Mouse (Mus musculus) heart, embryonic 14.5 days (tissue): ENCODE results near the gene Usp20. TPM values are rescaled to one million over a fixed set of nuclear protein-coding genes. Genes with fewer than 3 reads are reported as not detected.

Source experiments
- ATAC-seq: fragments of 200-750 bp; cut with Nextera tagmentation; 2 replicates; pipeline ENCODE4 v1.8.0; 2017; ENCODE audit warnings: low read depth, moderate TSS enrichment; ENCODE audit not compliant: insufficient number of reproducible peaks, insufficient read depth, low FRiP score
- H3K27ac ChIP-seq, 2 experiments: fragments of 200-500 bp in 1 of 2; fragments of 300-500 bp in 1 of 2; sonication (generic) in 1 of 2; replicated peaks in 1 of 2; 2 replicates each; pipeline ENCODE4 v1.5.1; 2012 to 2014; ENCODE audit warnings: low read depth in 2 of 2, low read length in 2 of 2, control low read depth in 1 of 2, mild to moderate bottlenecking in 1 of 2, mixed read lengths in 1 of 2; ENCODE audit not compliant: control insufficient read depth in 1 of 2, insufficient read depth in 1 of 2
- H3K27me3 ChIP-seq: fragments of 300-500 bp; sonication (generic); 2 replicates; pipeline ENCODE4 v1.6.1; 2014; ENCODE audit warnings: mild to moderate bottlenecking, low read length, control low read depth; ENCODE audit not compliant: control insufficient read depth, insufficient read depth
- H3K36me3 ChIP-seq: fragments of 300-500 bp; sonication (generic); 2 replicates; pipeline ENCODE4 v1.6.1; 2014; ENCODE audit warnings: mild to moderate bottlenecking, control low read depth, low read length, mixed read lengths; ENCODE audit not compliant: control insufficient read depth, insufficient read depth
- H3K4me1 ChIP-seq, 2 experiments: fragments of 200-500 bp in 1 of 2; fragments of 300-500 bp in 1 of 2; sonication (generic) in 1 of 2; 2 replicates each; pipeline ENCODE4 v1.6.1; 2012 to 2014; ENCODE audit warnings: low read length in 2 of 2, control low read depth in 1 of 2, mixed read lengths in 1 of 2; ENCODE audit not compliant: control insufficient read depth in 2 of 2, insufficient read depth in 2 of 2
- H3K4me2 ChIP-seq: fragments of 300-500 bp; sonication (generic); 2 replicates; pipeline ENCODE4 v1.6.1; 2014; ENCODE audit warnings: mild to moderate bottlenecking, low read length
- H3K4me3 ChIP-seq, 2 experiments: fragments of 200-500 bp in 1 of 2; fragments of 300-500 bp in 1 of 2; sonication (generic) in 1 of 2; 2 replicates each; pipeline ENCODE4 v1.5.1; 2012 to 2014; ENCODE audit warnings: low read length in 2 of 2, mild to moderate bottlenecking in 2 of 2, control low read depth in 1 of 2, low read depth in 1 of 2, moderate library complexity in 1 of 2; ENCODE audit not compliant: control insufficient read depth in 1 of 2, insufficient read depth in 1 of 2
- H3K9ac ChIP-seq: fragments of 300-500 bp; sonication (generic); 2 replicates; pipeline ENCODE4 v1.6.1; 2014; ENCODE audit warnings: mild to moderate bottlenecking, low read length
- H3K9me3 ChIP-seq: fragments of 300-500 bp; sonication (generic); 2 replicates; pipeline ENCODE4 v1.6.1; 2016; ENCODE audit warnings: low read length, control low read depth; ENCODE audit not compliant: control insufficient read depth
- WGBS: fragments of 180-500 bp; shearing (Covaris S2); extraction: QIAGEN DNeasy Blood & Tissue Kit; methylation state at CpG from one replicate; pipeline ENCODE4 v1.1.7; 2014; 5-methylcytosine and 5-hydroxymethylcytosine counted together
- polyA plus RNA-seq: library from polyadenylated mRNA; unstranded; fragments of >200 nt; fragmentation: Nextera tagmentation; extraction: Ambion mirVana; gene quantifications from 2 replicates; pipeline ENCODE4 v1.2.1, GENCODE M21; 2014

Gene Usp20
- 34.4 and 35.6 TPM in 2 replicates for polyA plus RNA-seq

GRCm38 (mm10) chr2:30981790-30982513, at the start of gene Usp20, which contains the start of gene BC005624:
Gene Usp20, plus strand, starts transcription at chr2:30982279.
Gene BC005624, minus strand, starts transcription at chr2:30982201.
- ATAC-seq: peak; percentile 97
- Histone ChIP-seq H3K36me3 (peaks cover 30% of the 10 kb centered on the region), H3K9ac (peak within 1 kb of the TSS; percentile 81), H3K27ac (peak within 1 kb of the TSS; percentile 49 to 64), H3K4me1 (peaks cover 11 to 24% of the 10 kb centered on the region in 2 experiments; a peak in 3 of 4 replicates), H3K4me3 (peak within 1 kb of the TSS; percentile 75 to 92), H3K27me3 (no peaks in the 10 kb centered on the region), H3K9me3 (no peaks in the 10 kb centered on the region), H3K4me2 (peak within 1 kb of the TSS; percentile 86)
- under 1% methylated on average over 64 of the region's 66 CpGs for WGBS

- Histone ChIP-seq H3K4me1 (peaks cover 5 to 9% of the 10 kb centered on the region in 2 experiments; a peak in 3 of 4 replicates), H3K4me2 (no peak overlapping the region), H3K9me3 (no peaks in the 10 kb centered on the region), H3K9ac (no peak overlapping the region), H3K27ac (no peak overlapping the region), H3K36me3 (no peaks in the 10 kb centered on the region), H3K27me3 (no peaks in the 10 kb centered on the region), H3K4me3 (no peak overlapping the region)
- ATAC-seq: no peak
- WGBS: 67% methylated on average over 6 of the region's 6 CpGs
These were observed 49.0 kb upstream of the Usp20 start for GRCm38 (mm10) chr2:30933032-30933431.

GRCm38 (mm10) chr2:30933917-30934450, 48.1 kb upstream of the Usp20 start:
- no peak overlapping the region for H3K9ac ChIP-seq
- no peaks in the 10 kb centered on the region for H3K9me3 ChIP-seq
- no peak for ATAC-seq
- no peaks in the 10 kb centered on the region for H3K36me3 ChIP-seq
- no peak overlapping the region for H3K27ac ChIP-seq
- H3K4me2 ChIP-seq: no peak overlapping the region
- H3K4me3 ChIP-seq: no peak overlapping the region
- H3K27me3 ChIP-seq: no peaks in the 10 kb centered on the region
- peaks cover 5 to 6% of the 10 kb centered on the region in 2 experiments; a peak in 2 of 4 replicates for H3K4me1 ChIP-seq
- WGBS: 20% methylated on average over 7 of the region's 7 CpGs

GRCm38 (mm10) chr2:30936808-30937207, 45.3 kb upstream of the Usp20 start:
- WGBS: 76% methylated on average over 3 of the region's 3 CpGs

GRCm38 (mm10) chr2:30937731-30938130, 44.3 kb upstream of the Usp20 start:
- H3K4me3 ChIP-seq: no peak overlapping the region
- H3K4me1 ChIP-seq: no peaks in the 10 kb centered on the region
- no peak overlapping the region for H3K9ac ChIP-seq
- WGBS: 66% methylated on average over 8 of the region's 8 CpGs
- ATAC-seq: no peak
- H3K9me3 ChIP-seq: no peaks in the 10 kb centered on the region
- H3K27ac ChIP-seq: no peak overlapping the region
- H3K27me3 ChIP-seq: no peaks in the 10 kb centered on the region
- H3K36me3 ChIP-seq: no peaks in the 10 kb centered on the region
- no peak overlapping the region for H3K4me2 ChIP-seq

More at GRCm38 (mm10) chr2:30936808-30937207, 45.3 kb upstream of the Usp20 start:
- H3K4me1 ChIP-seq: no peaks in the 10 kb centered on the region
- H3K4me3 ChIP-seq: no peak overlapping the region
- no peak overlapping the region for H3K9ac ChIP-seq
- no peaks in the 10 kb centered on the region for H3K9me3 ChIP-seq
- no peak for ATAC-seq
- H3K27ac ChIP-seq: no peak overlapping the region
- H3K4me2 ChIP-seq: no peak overlapping the region
- no peaks in the 10 kb centered on the region for H3K36me3 ChIP-seq
- no peaks in the 10 kb centered on the region for H3K27me3 ChIP-seq

- Histone ChIP-seq H3K36me3 (no peaks in the 10 kb centered on the region), H3K27ac (no peak overlapping the region), H3K4me1 (no peaks in the 10 kb centered on the region), H3K27me3 (no peaks in the 10 kb centered on the region), H3K9me3 (no peaks in the 10 kb centered on the region), H3K9ac (no peak overlapping the region), H3K4me2 (no peak overlapping the region), H3K4me3 (no peak overlapping the region)
- WGBS: 36% methylated on average over 4 of the region's 4 CpGs
- no peak for ATAC-seq
These were observed 43.5 kb upstream of the Usp20 start for GRCm38 (mm10) chr2:30938574-30938991.

GRCm38 (mm10) chr2:30941586-30941985, 40.5 kb upstream of the Usp20 start:
- Histone ChIP-seq H3K4me2 (no peak overlapping the region), H3K36me3 (no peaks in the 10 kb centered on the region), H3K9ac (no peak overlapping the region), H3K4me1 (no peaks in the 10 kb centered on the region), H3K9me3 (no peaks in the 10 kb centered on the region), H3K27me3 (no peaks in the 10 kb centered on the region), H3K4me3 (no peak overlapping the region), H3K27ac (no peak overlapping the region)
- 87% methylated on average over 5 of the region's 5 CpGs for WGBS
- no peak for ATAC-seq
